Mouse (Mus musculus) olfactory bulb, adult 2 months (tissue): ENCODE data around the gene 2810459M11Rik.
A peak's percentile ranks its signal among the peaks of the same experiment; 100 is the strongest.

Experiments used
- CTCF ChIP-seq: fragments of 200-500 bp; IDR thresholded peaks from 2 replicates; pipeline ENCODE4 v1.5.1; 2012; ENCODE audit warnings: low read depth, mild to moderate bottlenecking, low read length, moderate library complexity; ENCODE audit not compliant: insufficient read depth
- POLR2A ChIP-seq: fragments of 200-500 bp; IDR thresholded peaks from 2 replicates; pipeline ENCODE4 v1.6.1; 2012; ENCODE audit warnings: mild to moderate bottlenecking, low read depth, low read length, moderate library complexity; ENCODE audit not compliant: insufficient read depth

DNA sequence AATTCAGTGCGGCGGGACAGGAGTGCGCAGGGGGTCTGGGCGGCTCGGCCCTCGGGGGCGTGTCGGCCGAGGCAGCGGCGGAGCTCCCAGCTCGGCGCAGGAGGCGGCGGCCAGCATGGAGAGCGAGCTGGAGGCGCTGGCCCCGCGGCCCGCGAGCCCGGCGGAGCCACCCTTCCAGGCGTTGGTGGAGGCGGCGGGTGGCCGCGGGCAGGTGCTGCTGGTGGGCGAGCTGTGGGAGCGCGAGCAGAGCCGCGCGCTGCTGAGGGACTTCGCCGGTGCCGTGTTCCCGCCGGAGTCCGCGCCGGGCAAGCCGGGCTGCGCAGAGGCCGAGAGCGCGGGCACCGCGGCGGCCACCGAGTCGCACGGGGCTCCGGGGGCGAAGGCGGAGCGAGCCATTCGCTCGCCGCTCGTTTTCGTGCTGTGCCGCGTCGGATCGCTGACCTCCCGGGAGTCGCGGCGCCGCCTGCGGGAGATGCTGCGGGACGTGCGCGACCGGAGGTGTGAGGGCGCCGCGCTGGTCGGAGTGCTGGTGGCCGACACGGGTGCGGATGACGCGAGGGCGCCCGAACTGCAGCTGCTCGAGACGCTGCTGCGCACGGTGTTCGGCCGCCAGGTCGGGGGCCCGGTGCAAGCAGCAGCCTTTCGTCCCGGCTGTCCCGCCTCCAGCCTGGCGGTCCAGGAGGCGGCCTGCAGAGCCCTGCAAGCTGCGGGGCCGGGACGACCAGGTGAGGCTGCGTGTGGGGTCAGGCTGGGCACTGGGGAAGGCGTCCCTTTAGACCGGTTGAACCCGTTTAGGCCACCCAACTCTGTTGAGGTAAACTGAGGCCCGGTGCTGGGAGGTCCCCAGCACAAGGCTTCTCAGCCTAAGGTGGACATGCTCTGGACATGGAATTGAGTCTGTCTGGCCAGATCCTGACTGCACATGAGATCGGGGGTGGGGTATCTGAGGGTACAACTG is at the start of gene 2810459M11Rik:
- TF ChIP-seq POLR2A (0 out of 2 replicates have a peak, but pooled peaks have one; percentile 12), CTCF (no peak; the same call in 1 of the 2 replicates)
